In genomic region chr12:100099971-100100706, GRCm38 (mm10) we compare ENCODE assay signal across 10 mouse cellular contexts. TPM values are rescaled to one million over a fixed set of nuclear protein-coding genes. Genes with fewer than 3 reads are reported as not detected.
DNase-seq lines count a peak whose midpoint lies in the region; ATAC-seq lines count a peak whose summit lies in the region.
"Had no signal": no experiment of that assay in that cellular context is flagged by ENCODE, and none has a peak within 500 bp of the region (broad histone marks: within the 10 kb centered on the region; RNA-seq: fewer than 3 reads in every experiment).

No protein-coding gene starts in this region.

- H3K27ac ChIP-seq in kidney, embryonic 16.5 days (ENCODE audit: low read length) = no peak overlapping the region
- no peak overlapping the region for H3K27ac ChIP-seq in forebrain, embryonic 14.5 days (ENCODE audit: low read depth, low read length)

- WGBS in kidney, embryonic 16.5 days = 67% methylated on average over 3 of the region's 3 CpGs
- WGBS in forebrain, embryonic 14.5 days = 71% methylated on average over 3 of the region's 3 CpGs

- peak; percentile 31; the same call in 1 of the 2 replicates for ATAC-seq in kidney, embryonic 16.5 days (ENCODE audit: low FRiP score, low TSS enrichment)
- ATAC-seq in forebrain, embryonic 14.5 days = peak; percentile 50; the same call in 1 of the 2 replicates

- no peak overlapping the region for H3K4me2 ChIP-seq in kidney, embryonic 16.5 days (replicated peaks; ENCODE audit: low read depth, low read length)
- H3K4me2 ChIP-seq in forebrain, embryonic 14.5 days (ENCODE audit: low read length) = no peak overlapping the region

- H3K9ac ChIP-seq in kidney, embryonic 16.5 days (replicated peaks; ENCODE audit: low read length) = no peak overlapping the region
- no peak overlapping the region for H3K9ac ChIP-seq in forebrain, embryonic 14.5 days (ENCODE audit: low read length)

- no peaks in the 10 kb centered on the region for H3K4me1 ChIP-seq in kidney, embryonic 16.5 days (ENCODE audit: insufficient read depth, low read length)
- H3K4me1 ChIP-seq in forebrain, embryonic 14.5 days (ENCODE audit: control insufficient read depth, insufficient read depth, low read length) = no peaks in the 10 kb centered on the region

- H3K4me3 ChIP-seq in kidney, embryonic 16.5 days (ENCODE audit: low read length) = no peak overlapping the region
- H3K4me3 ChIP-seq in forebrain, embryonic 14.5 days (ENCODE audit: low read depth, low read length) = no peak overlapping the region

- no peaks in the 10 kb centered on the region for H3K9me3 ChIP-seq in kidney, embryonic 16.5 days (ENCODE audit: low read length)
- H3K9me3 ChIP-seq in forebrain, embryonic 14.5 days (replicated peaks; ENCODE audit: control insufficient read depth, low read length) = no peaks in the 10 kb centered on the region

- no peak for DNase-seq in kidney, adult 9 months
- DNase-seq in R1 (ENCODE audit: low read depth, low spot score) = peak; percentile 27
- peak; percentile 49 for DNase-seq in forebrain, embryonic 14.5 days (ENCODE audit: low spot score)
- DNase-seq in layer of hippocampus, adult 9-11 months = peak; percentile 52
- DNase-seq in urinary bladder, postnatal 10 days (ENCODE audit: low spot score) = no peak
- DNase-seq in natural killer cell, adult 2 months (ENCODE audit: low spot score in 2 of 2) = no peak
- DNase-seq in cerebellum, adult 18-20 months = no peak
- DNase-seq: adrenal gland, postnatal 14 days; cerebellum, postnatal 36 days had no signal

- no peaks in the 10 kb centered on the region for H3K27me3 ChIP-seq in kidney, embryonic 16.5 days (ENCODE audit: insufficient read depth, low read length)
- no peaks in the 10 kb centered on the region for H3K27me3 ChIP-seq in forebrain, embryonic 14.5 days (replicated peaks; ENCODE audit: control insufficient read depth, insufficient read depth, low read length)

- H3K36me3 ChIP-seq in kidney, embryonic 16.5 days (ENCODE audit: insufficient read depth, low read length) = no peaks in the 10 kb centered on the region
- no peaks in the 10 kb centered on the region for H3K36me3 ChIP-seq in forebrain, embryonic 14.5 days (ENCODE audit: control insufficient read depth, insufficient read depth, low read length)

RNA-seq across cellular contexts. Expression of gene Psmc1, which starts 9.8 kb away (rescaled TPM):
- 313 and 320 TPM in 2 replicates for polyA plus RNA-seq in kidney, embryonic 16.5 days (2015; fragmentation: Nextera tagmentation; extraction: Ambion mirVana)
- polyA plus RNA-seq in forebrain, embryonic 14.5 days (2014; fragmentation: Nextera tagmentation; extraction: Ambion mirVana) = 295 and 305 TPM in 2 replicates

RNA-seq across cellular contexts. Expression of gene Nrde2, which starts 59.3 kb away (rescaled TPM):
- polyA plus RNA-seq in kidney, embryonic 16.5 days (2015; fragmentation: Nextera tagmentation; extraction: Ambion mirVana) = 18.2 and 19.1 TPM in 2 replicates
- 12.5 and 13.1 TPM in 2 replicates for polyA plus RNA-seq in forebrain, embryonic 14.5 days (2014; fragmentation: Nextera tagmentation; extraction: Ambion mirVana)

Comparison
In these comparisons a context has a peak if more than half of its experiments do, and no peak if none do; other contexts are left out.
1. DNase-seq: peak in R1 (single experiment), forebrain, embryonic 14.5 days (single experiment) and layer of hippocampus, adult 9-11 months (single experiment); none in kidney, adult 9 months (single experiment), urinary bladder, postnatal 10 days (single experiment), natural killer cell, adult 2 months (0 of 2) and cerebellum, adult 18-20 months (0 of 2).